Mouse (Mus musculus) brain, embryonic 14.5 days (tissue): ENCODE data around the gene Abraxas1.

ENCODE experiments used
- CTCF ChIP-seq: fragments of 200-500 bp; IDR thresholded peaks from 2 replicates; pipeline ENCODE4 v1.5.1; 2012; ENCODE audit warnings: inconsistent platforms, mild to moderate bottlenecking, moderate library complexity, borderline replicate concordance; ENCODE audit not compliant: insufficient read depth, insufficient read length; ENCODE audit errors: extremely low read depth
- POLR2A ChIP-seq: fragments of 200-500 bp; IDR thresholded peaks from 2 replicates; pipeline ENCODE4 v1.6.1; 2012; ENCODE audit warnings: mild to moderate bottlenecking, inconsistent platforms, borderline replicate concordance; ENCODE audit not compliant: poor library complexity, insufficient read depth, insufficient read length, severe bottlenecking; ENCODE audit errors: extremely low read depth

GRCm38 (mm10) chr5:100864438-100864837, 43.7 kb upstream of the Abraxas1 start:
- TF ChIP-seq CTCF (no peak), POLR2A (no peak)
